Mouse (Mus musculus) stomach, embryonic 15.5 days (tissue): Measurements from ENCODE around the gene Runx1. TPM values are rescaled to one million over a fixed set of nuclear protein-coding genes. Genes with fewer than 3 reads are reported as not detected.
A peak's percentile ranks its signal among the peaks of the same experiment; 100 is the strongest.

ENCODE experiments used
- ATAC-seq: fragments of 200-750 bp; cut with Nextera tagmentation; 2 replicates; pipeline ENCODE4 v1.8.0; 2017; ENCODE audit warnings: low read depth, moderate number of reproducible peaks, moderate TSS enrichment; ENCODE audit not compliant: insufficient read depth, low FRiP score
- H3K27ac ChIP-seq: fragments of 300-500 bp; sonication (generic); 2 replicates; pipeline ENCODE4 v1.5.1; 2015; ENCODE audit warnings: mild to moderate bottlenecking, inconsistent platforms
- H3K27me3 ChIP-seq: fragments of 300-500 bp; sonication (generic); replicated peaks from 2 replicates; pipeline ENCODE4 v1.6.1; 2015; ENCODE audit warnings: inconsistent platforms
- H3K36me3 ChIP-seq: fragments of 300-500 bp; sonication (generic); 2 replicates; pipeline ENCODE4 v1.6.1; 2015; ENCODE audit warnings: inconsistent platforms
- H3K4me1 ChIP-seq: fragments of 300-500 bp; sonication (generic); 2 replicates; pipeline ENCODE4 v1.6.1; 2015; ENCODE audit warnings: inconsistent platforms
- H3K4me2 ChIP-seq: fragments of 300-500 bp; sonication (generic); 2 replicates; pipeline ENCODE4 v1.6.1; 2015; ENCODE audit warnings: mild to moderate bottlenecking, inconsistent platforms
- H3K4me3 ChIP-seq: fragments of 300-500 bp; sonication (generic); replicated peaks from 2 replicates; pipeline ENCODE4 v1.5.1; 2015; ENCODE audit warnings: inconsistent platforms
- H3K9ac ChIP-seq: fragments of 300-500 bp; sonication (generic); 2 replicates; pipeline ENCODE4 v1.6.1; 2015; ENCODE audit warnings: inconsistent platforms
- H3K9me3 ChIP-seq: fragments of 300-500 bp; sonication (generic); 2 replicates; pipeline ENCODE4 v1.6.1; 2016; ENCODE audit warnings: inconsistent platforms
- WGBS: fragments of 180-500 bp; shearing (Covaris S2); methylation state at CpG from one replicate; pipeline ENCODE4 v1.1.7; 2015; 5-methylcytosine and 5-hydroxymethylcytosine counted together
- polyA plus RNA-seq: library from polyadenylated mRNA; unstranded; fragments of >200 nt; fragmentation: Nextera tagmentation; extraction: Ambion mirVana; gene quantifications from 2 replicates; pipeline ENCODE4 v1.2.1, GENCODE M21; 2015

Runx1 gene
- polyA plus RNA-seq, 1 experiment from 2014 or later, result 7.1 TPM

GRCm38 (mm10) chr16:92656750-92657149 is 169.2 kb downstream of the Runx1 start:
- Histone ChIP-seq H3K27ac (no peak overlapping the region), H3K36me3 (no peaks in the 10 kb centered on the region), H3K4me3 (no peak overlapping the region), H3K27me3 (no peaks in the 10 kb centered on the region), H3K9me3 (no peaks in the 10 kb centered on the region), H3K4me2 (no peak overlapping the region), H3K4me1 (0 out of 2 replicates have a peak, but pooled peaks cover 3% of the 10 kb centered on the region), H3K9ac (no peak overlapping the region)
- 77% methylated on average over 5 of the region's 5 CpGs for WGBS
- ATAC-seq, result no peak

DNA sequence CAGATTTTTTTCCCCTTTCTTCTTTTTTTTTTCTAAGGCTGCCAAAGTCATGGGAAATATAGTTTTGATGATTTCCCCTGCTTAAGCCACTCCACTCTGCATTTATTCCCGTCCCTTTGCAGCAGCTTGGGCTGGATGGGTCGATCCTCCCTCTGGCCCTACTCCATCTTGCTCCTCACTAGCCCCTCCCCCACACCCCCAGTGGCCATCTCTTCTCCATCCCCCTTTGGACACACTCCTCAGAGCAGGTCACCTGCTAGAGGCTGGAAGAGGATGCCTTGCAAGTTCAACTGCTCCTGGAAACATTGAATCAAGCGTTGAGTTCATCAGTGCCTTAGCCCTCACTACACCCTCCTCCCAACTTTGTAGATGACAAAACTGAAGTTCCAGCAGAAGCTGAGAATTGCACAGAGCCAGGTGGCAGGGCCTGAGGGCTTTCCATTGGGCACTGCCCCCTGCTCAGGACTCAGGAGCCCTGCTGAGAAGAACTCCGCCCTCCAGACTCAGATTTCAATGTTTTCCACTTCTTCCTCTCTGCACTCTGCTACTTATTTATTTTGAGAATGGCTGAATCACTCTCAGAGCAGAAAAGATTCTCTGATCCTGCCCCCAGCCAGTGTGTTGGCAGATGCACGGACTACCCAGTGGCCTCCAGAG is 171.5 kb downstream of the Runx1 start:
- H3K9me3 ChIP-seq, result no peaks in the 10 kb centered on the region
- H3K36me3 ChIP-seq, result no peaks in the 10 kb centered on the region
- peak overlapping the region; percentile 40; the same call in 1 of the 2 replicates for H3K27ac ChIP-seq
- ATAC-seq, result no peak
- H3K9ac ChIP-seq, result no peak overlapping the region
- no peaks in the 10 kb centered on the region for H3K27me3 ChIP-seq
- H3K4me2 ChIP-seq, result no peak overlapping the region
- no peak overlapping the region for H3K4me3 ChIP-seq
- 0 out of 2 replicates have a peak, but pooled peaks cover 3% of the 10 kb centered on the region for H3K4me1 ChIP-seq
- 44% methylated on average over 5 of the region's 5 CpGs for WGBS

GRCm38 (mm10) chr16:92653816-92654215 is 172.1 kb downstream of the Runx1 start:
- peak; percentile 38 for ATAC-seq
- Histone ChIP-seq H3K9me3 (no peaks in the 10 kb centered on the region), H3K4me3 (no peak overlapping the region), H3K27ac (0 out of 2 replicates have a peak overlapping the region, but pooled peaks have one; percentile 40), H3K9ac (no peak overlapping the region), H3K4me1 (0 out of 2 replicates have a peak, but pooled peaks cover 3% of the 10 kb centered on the region), H3K27me3 (no peaks in the 10 kb centered on the region), H3K36me3 (no peaks in the 10 kb centered on the region), H3K4me2 (no peak overlapping the region)
- WGBS, result 52% methylated on average over 5 of the region's 5 CpGs

DNA sequence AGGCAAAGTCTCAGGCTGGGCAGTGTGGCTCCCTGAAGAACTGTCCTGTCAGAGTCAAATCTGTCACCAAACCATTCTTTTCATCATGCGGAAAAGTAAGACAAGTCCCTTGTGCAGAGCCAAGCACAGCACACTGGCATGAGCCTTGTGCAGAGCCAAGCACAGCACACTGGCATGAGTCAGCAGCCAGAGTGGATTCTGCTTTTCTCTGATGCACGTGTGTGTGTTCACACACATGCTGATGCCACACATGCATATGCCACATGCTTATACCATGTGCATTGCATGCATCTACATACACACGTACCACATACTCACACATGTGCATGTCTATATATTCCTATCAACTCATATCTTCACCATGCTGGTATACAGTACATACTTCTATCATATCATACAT is 174.7 kb downstream of the Runx1 start:
- H3K4me2 ChIP-seq, result no peak overlapping the region
- 0 out of 2 replicates have a peak, but pooled peaks cover 5% of the 10 kb centered on the region for H3K4me1 ChIP-seq
- 89% methylated on average over 3 of the region's 3 CpGs for WGBS
- no peak overlapping the region for H3K27ac ChIP-seq
- H3K27me3 ChIP-seq, result no peaks in the 10 kb centered on the region
- H3K36me3 ChIP-seq, result no peaks in the 10 kb centered on the region
- ATAC-seq, result no peak
- H3K9me3 ChIP-seq, result no peaks in the 10 kb centered on the region
- no peak overlapping the region for H3K9ac ChIP-seq
- H3K4me3 ChIP-seq, result no peak overlapping the region

DNA sequence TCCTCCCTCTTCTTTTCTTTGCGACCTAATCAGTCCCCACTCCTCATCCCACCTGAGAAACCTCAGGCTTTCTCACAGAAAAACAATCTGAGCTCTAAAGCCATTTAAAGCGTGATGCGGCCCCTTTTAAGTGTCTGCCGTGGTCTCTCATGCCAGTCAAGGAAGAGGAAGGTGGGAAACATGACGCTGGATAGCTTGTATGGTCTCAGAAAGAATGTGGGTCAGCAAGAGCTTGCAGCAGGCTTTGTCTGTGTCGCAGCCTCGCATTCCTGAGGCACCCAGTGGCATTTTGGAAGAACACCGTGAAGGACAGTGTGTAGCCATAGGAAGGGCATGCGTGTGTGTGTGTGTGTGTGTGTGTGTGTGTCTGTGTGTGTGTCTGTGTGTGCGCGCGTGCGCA is 179.8 kb downstream of the Runx1 start:
- Histone ChIP-seq H3K4me2 (no peak overlapping the region; the same call in 1 of the 2 replicates), H3K9me3 (no peaks in the 10 kb centered on the region), H3K27me3 (no peaks in the 10 kb centered on the region), H3K36me3 (no peaks in the 10 kb centered on the region), H3K27ac (peak overlapping the region; percentile 82), H3K9ac (no peak overlapping the region), H3K4me3 (no peak overlapping the region), H3K4me1 (0 out of 2 replicates have a peak, but pooled peaks cover 16% of the 10 kb centered on the region)
- no peak for ATAC-seq
- 62% methylated on average over 13 of the region's 13 CpGs for WGBS

DNA sequence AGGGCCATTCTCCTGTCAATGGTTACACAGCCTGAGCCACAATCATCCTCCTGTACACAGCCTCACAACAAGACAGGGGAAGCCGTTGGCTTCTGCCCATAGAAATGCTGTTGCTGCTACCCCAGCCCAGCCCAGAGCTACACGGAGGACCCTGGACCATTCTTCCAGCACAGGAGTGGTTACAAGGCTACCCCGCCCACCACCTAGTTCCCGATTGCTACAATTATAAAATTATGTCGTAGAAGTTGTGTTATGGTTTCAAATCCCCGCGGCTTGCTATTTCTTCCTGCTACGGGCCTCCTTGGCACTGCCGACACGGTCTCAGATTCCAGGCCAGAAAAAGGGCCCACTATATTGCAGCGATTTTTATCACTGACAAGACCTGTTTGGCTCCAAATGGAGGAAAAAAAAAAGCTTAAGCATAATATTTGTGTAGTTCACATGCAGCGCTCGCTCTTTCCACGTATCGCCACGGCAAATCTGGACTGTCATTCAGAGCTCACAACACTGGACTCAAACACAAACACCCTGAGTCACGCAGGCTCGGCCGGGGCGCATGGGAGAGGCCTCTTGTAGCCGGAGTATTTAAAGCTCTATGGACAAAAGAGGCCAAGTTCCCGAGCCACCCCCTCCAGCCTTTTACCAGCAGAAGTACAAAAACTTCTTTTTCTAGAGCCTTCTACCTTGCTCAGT is 180.4 kb downstream of the Runx1 start:
- Histone ChIP-seq H3K4me3 (no peak overlapping the region), H3K9me3 (no peaks in the 10 kb centered on the region), H3K9ac (no peak overlapping the region), H3K27me3 (no peaks in the 10 kb centered on the region), H3K4me2 (no peak overlapping the region), H3K27ac (peak overlapping the region; percentile 82), H3K4me1 (0 out of 2 replicates have a peak, but pooled peaks cover 16% of the 10 kb centered on the region), H3K36me3 (no peaks in the 10 kb centered on the region)
- ATAC-seq, result peak; percentile 64; the same call in 1 of the 2 replicates
- 47% methylated on average over 22 of the region's 22 CpGs for WGBS

- H3K27ac ChIP-seq, result peak overlapping the region; percentile 82
- no peak overlapping the region for H3K9ac ChIP-seq
- no peaks in the 10 kb centered on the region for H3K36me3 ChIP-seq
- ATAC-seq, result peak; percentile 53
- 0 out of 2 replicates have a peak, but pooled peaks cover 16% of the 10 kb centered on the region for H3K4me1 ChIP-seq
- H3K27me3 ChIP-seq, result no peaks in the 10 kb centered on the region
- 42% methylated on average over 15 of the region's 15 CpGs for WGBS
- no peaks in the 10 kb centered on the region for H3K9me3 ChIP-seq
- no peak overlapping the region for H3K4me3 ChIP-seq
- H3K4me2 ChIP-seq, result no peak overlapping the region
Observed at GRCm38 (mm10) chr16:92644718-92645422, 181.1 kb downstream of the Runx1 start.

DNA sequence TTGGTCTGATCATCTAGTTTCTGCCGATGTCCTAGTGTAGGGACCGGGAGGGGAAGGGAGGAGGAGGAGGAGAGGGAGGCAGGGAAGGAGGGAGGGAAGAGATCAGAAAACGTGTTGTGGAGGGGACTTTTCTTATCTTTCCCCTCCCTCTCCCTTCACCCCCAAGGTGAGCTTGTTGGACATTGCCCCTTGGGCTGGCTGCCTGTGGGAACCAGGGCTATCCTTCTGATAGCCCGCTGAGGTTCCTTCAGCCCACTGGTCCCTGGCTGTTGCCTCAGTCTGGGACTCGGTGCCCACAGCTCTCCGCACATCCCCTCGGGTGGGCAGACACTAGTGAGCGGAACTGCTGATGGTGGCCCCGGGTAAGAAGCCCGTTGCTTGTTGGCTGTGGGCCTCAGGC is 181.6 kb downstream of the Runx1 start:
- peak overlapping the region; percentile 82 for H3K27ac ChIP-seq
- no peaks in the 10 kb centered on the region for H3K36me3 ChIP-seq
- H3K4me2 ChIP-seq, result no peak overlapping the region
- no peaks in the 10 kb centered on the region for H3K27me3 ChIP-seq
- no peak overlapping the region for H3K4me3 ChIP-seq
- WGBS, result 65% methylated on average over 10 of the region's 10 CpGs
- no peak for ATAC-seq
- 0 out of 2 replicates have a peak, but pooled peaks cover 16% of the 10 kb centered on the region for H3K4me1 ChIP-seq
- no peaks in the 10 kb centered on the region for H3K9me3 ChIP-seq
- no peak overlapping the region for H3K9ac ChIP-seq

DNA sequence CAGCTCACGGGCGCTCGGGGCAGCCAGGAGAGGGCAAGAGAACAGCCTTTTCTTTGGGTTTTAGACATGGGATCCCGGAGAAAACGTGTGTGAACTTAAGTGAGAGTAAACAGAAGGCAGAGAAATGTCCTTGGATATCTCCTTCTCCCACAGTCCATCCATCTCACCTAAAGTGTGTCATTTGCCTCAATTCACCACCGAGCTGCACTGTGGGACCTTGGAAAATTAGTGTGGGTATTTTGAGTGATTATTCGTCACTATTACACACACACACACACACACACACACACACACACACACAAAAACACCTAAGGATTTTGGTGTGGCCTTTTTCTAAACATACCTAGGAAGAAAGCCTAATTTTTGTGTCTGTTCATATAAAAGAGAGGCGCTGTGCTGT is 183.7 kb downstream of the Runx1 start:
- H3K27ac ChIP-seq, result no peak overlapping the region
- H3K4me1 ChIP-seq, result 0 out of 2 replicates have a peak, but pooled peaks cover 16% of the 10 kb centered on the region
- H3K9me3 ChIP-seq, result no peaks in the 10 kb centered on the region
- 79% methylated on average over 8 of the region's 8 CpGs for WGBS
- H3K4me3 ChIP-seq, result no peak overlapping the region
- H3K27me3 ChIP-seq, result no peaks in the 10 kb centered on the region
- H3K4me2 ChIP-seq, result no peak overlapping the region
- no peak for ATAC-seq
- H3K9ac ChIP-seq, result no peak overlapping the region
- H3K36me3 ChIP-seq, result no peaks in the 10 kb centered on the region

- no peak for ATAC-seq
- 58% methylated on average over 6 of the region's 6 CpGs for WGBS
- Histone ChIP-seq H3K27ac (no peak overlapping the region), H3K9me3 (no peaks in the 10 kb centered on the region), H3K4me2 (no peak overlapping the region), H3K4me3 (no peak overlapping the region), H3K4me1 (0 out of 2 replicates have a peak, but pooled peaks cover 13% of the 10 kb centered on the region), H3K27me3 (no peaks in the 10 kb centered on the region), H3K36me3 (no peaks in the 10 kb centered on the region), H3K9ac (no peak overlapping the region)
Observed at GRCm38 (mm10) chr16:92641053-92641452, 184.9 kb downstream of the Runx1 start.

GRCm38 (mm10) chr16:92639093-92639492 is 186.9 kb downstream of the Runx1 start:
- Histone ChIP-seq H3K4me1 (no peaks in the 10 kb centered on the region), H3K9me3 (no peaks in the 10 kb centered on the region), H3K27me3 (no peaks in the 10 kb centered on the region), H3K9ac (no peak overlapping the region), H3K36me3 (no peaks in the 10 kb centered on the region), H3K27ac (no peak overlapping the region), H3K4me2 (no peak overlapping the region), H3K4me3 (no peak overlapping the region)
- no peak for ATAC-seq
- 69% methylated on average over 8 of the region's 8 CpGs for WGBS

- no peak overlapping the region for H3K27ac ChIP-seq
- no peaks in the 10 kb centered on the region for H3K36me3 ChIP-seq
- H3K4me1 ChIP-seq, result peaks cover 4% of the 10 kb centered on the region
- 48% methylated on average over 5 of the region's 5 CpGs for WGBS
- no peaks in the 10 kb centered on the region for H3K9me3 ChIP-seq
- H3K4me2 ChIP-seq, result no peak overlapping the region
- H3K4me3 ChIP-seq, result no peak overlapping the region
- no peaks in the 10 kb centered on the region for H3K27me3 ChIP-seq
- no peak overlapping the region for H3K9ac ChIP-seq
- no peak for ATAC-seq
Observed at GRCm38 (mm10) chr16:92637033-92637432, 188.9 kb downstream of the Runx1 start.
